23 mouse cellular contexts compared by ENCODE assay signal in the genomic region with DNA sequence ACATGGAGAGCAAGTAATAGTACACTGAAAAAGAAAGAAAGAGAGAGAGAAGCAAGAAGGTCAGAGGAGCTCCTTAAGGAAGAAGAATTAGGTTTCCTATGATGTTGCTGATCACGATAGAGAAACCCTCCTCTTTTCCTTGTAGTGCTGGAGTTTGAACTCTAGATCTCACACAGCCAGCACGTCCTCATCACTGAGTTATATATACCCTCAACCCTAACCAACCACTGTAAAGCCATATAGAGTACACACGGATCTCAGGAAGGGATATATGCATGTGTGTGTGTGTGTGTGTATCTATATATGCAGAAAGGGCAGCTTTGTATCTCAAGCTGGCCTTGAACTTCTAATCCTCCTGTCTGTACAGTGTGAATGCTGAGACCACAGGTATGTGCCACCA.
"Had no signal": no experiment of that assay in that cellular context is flagged by ENCODE, and none has a peak within 500 bp of the region (broad histone marks: within the 10 kb centered on the region; RNA-seq: fewer than 3 reads in every experiment).

No protein-coding gene starts in this region.

- H3K27ac ChIP-seq: heart, adult 2 months; heart, embryonic 13.5 days; heart, embryonic 15.5 days; hindbrain, embryonic 13.5 days; hindbrain, embryonic 15.5 days; hindbrain, postnatal 0 days; kidney, embryonic 15.5 days; kidney, postnatal 0 days; left cerebral cortex, adult 2 months; limb, embryonic 10.5 days; limb, embryonic 12.5 days; liver, embryonic 13.5 days had no signal

- H3K36me3 ChIP-seq: heart, embryonic 13.5 days; heart, embryonic 15.5 days; hindbrain, embryonic 15.5 days had no signal

- H3K9me3 ChIP-seq: heart, embryonic 13.5 days; heart, embryonic 15.5 days; hindbrain, embryonic 13.5 days; hindbrain, embryonic 15.5 days; kidney, embryonic 15.5 days; limb, embryonic 10.5 days; limb, embryonic 12.5 days; liver, embryonic 13.5 days had no signal

- ATAC-seq: hindbrain, postnatal 0 days had no signal

- H3K27me3 ChIP-seq: heart, embryonic 13.5 days; heart, embryonic 15.5 days; hindbrain, embryonic 13.5 days; hindbrain, embryonic 15.5 days; kidney, embryonic 15.5 days; limb, embryonic 12.5 days; liver, embryonic 13.5 days had no signal

- DNase-seq: gastrocnemius, postnatal 14 days; gastrocnemius, postnatal 36 days; heart, adult 2 months; heart, postnatal 14 days; heart, postnatal 36 days; kidney, adult 18-20 months; kidney, adult 9 months; kidney, postnatal 14 days; kidney, postnatal 36 days; liver; liver, embryonic 13.5 days had no signal

- H3K4me3 ChIP-seq: heart, adult 2 months; heart, embryonic 13.5 days; heart, embryonic 15.5 days; hindbrain, embryonic 13.5 days; hindbrain, embryonic 15.5 days; kidney, embryonic 15.5 days; left cerebral cortex, adult 2 months; limb, embryonic 10.5 days; limb, embryonic 12.5 days; liver, embryonic 13.5 days had no signal

- H3K9ac ChIP-seq: heart, embryonic 13.5 days; heart, embryonic 15.5 days; hindbrain, embryonic 13.5 days; hindbrain, embryonic 15.5 days; kidney, embryonic 15.5 days; limb, embryonic 12.5 days; liver, embryonic 13.5 days had no signal

- H3K4me2 ChIP-seq: heart, embryonic 11.5 days; heart, embryonic 13.5 days; heart, embryonic 15.5 days; hindbrain, embryonic 13.5 days; hindbrain, embryonic 15.5 days; kidney, embryonic 15.5 days; limb, embryonic 12.5 days; liver, embryonic 11.5 days; liver, embryonic 13.5 days had no signal
